Mouse (Mus musculus) adrenal gland, postnatal 14 days (tissue): Measurements from ENCODE around the gene Sec14l5. TPM values are rescaled to one million over a fixed set of nuclear protein-coding genes. Genes with fewer than 3 reads are reported as not detected.
"Not testable (repeated sequence)": the region's sequence is repeated elsewhere in the genome, so short reads cannot be mapped to it uniquely, and the experiment has no call there.

Experiments
- DNase-seq: peaks from one replicate; pipeline ENCODE4 v3.0.0; 2021; ENCODE audit warnings: mixed read lengths
- microRNA-seq, 2 experiments: library from miRNA; unstranded; fragments of <30 nt; microRNA quantifications; one replicate each; pipeline ENCODE4 v1.2.0; 2021
- total RNA-seq: library from RNA; stranded (reverse); gene quantifications from 2 replicates; pipeline ENCODE4 v1.2.3, GENCODE M21; 2021

Gene Sec14l5
- total RNA-seq, 1 experiment from 2014 or later = 0.07 TPM

- DNase-seq = no peak
Observed at GRCm38 (mm10) chr16:5216686-5217085, 69.8 kb downstream of the Sec14l5 start.

DNA sequence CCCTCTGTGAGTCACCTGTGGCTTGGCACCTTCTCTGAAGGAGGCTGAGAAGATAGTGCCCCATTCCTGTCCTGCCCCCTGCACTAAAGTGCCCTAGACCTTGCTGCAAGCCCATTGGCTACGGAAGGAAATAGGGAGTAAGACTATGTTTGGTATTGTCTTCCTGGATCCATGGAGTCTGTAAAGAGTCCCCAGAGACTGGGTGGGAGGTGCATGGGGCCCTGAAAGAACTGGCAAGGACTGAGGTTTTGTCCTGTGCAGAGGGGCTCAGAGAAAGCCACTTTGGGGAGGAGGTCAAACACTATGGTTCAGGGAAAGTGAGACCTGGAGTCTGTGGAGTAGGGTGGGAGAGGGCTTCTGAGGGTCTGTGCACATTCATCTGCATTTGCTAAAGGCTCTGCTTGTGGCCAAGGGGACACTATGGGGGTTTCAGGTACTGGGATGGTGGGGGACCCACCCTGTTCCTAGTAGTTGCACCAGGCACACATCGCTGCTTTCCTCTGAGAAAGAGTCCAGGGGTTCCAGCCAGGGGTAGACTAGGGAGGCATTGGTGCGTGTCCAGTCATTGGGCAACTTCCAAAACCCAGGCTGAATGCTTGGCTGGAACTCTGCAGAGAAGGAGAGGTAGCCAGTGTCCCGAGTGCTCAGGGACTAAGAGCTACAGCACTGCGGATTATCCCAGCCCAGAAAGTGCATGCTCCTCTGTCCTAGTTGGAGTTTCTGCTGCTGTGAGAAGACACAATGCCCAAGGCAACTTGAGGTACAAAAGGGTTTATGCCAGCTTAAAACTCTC lies 70.6 kb downstream of the Sec14l5 start:
- DNase-seq = no peak

GRCm38 (mm10) chr16:5221403-5221802 lies 74.5 kb downstream of the Sec14l5 start:
- DNase-seq = no peak

DNA sequence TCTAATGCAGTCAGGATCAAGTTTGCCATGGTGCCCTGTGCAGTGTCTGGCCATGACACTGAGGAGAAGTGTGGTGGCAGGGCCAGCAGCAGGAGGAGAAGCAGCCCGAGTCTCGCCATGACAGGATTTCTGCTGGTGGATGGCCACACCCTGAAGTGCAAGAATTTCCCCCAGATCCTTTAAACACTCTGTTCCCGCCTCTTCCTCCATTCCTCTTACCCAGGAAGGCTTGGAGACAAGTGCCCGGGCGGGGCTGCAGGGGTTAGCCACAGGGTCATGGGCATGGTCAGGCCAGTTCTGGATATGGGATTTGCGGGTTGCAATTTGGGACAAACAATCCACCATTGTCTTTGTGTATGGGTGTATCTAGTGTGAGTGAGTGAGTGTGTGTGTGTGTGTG lies 75.2 kb downstream of the Sec14l5 start, which contains the start of gene AU021092:
AU021092 (minus strand) TSS at position 160 of the 400 bp plus-strand sequence.
- DNase-seq = peak; percentile 31

DNA sequence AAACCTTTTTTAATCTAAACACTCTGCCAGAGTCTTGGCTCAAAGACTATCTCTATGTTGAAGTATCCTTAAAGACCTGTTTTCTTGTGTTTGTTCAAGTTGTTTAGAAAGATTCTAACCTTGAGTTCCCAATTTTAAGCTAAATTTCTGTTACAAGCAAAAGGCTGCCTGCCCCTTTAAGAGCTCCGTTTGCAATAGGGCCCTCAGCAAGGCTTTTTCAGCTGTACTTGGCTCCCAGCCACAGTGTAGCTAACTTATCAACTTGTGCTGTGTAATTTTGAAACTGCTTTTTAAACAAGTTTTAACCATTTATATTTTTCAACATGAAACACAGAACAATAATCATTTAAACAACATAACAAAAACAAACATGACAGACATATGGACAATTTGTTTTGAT lies 79.6 kb downstream of the Sec14l5 start:
- DNase-seq = peak; percentile 33

- DNase-seq = not testable (repeated sequence)
Observed at GRCm38 (mm10) chr16:5227501-5227900, 80.6 kb downstream of the Sec14l5 start.

DNA sequence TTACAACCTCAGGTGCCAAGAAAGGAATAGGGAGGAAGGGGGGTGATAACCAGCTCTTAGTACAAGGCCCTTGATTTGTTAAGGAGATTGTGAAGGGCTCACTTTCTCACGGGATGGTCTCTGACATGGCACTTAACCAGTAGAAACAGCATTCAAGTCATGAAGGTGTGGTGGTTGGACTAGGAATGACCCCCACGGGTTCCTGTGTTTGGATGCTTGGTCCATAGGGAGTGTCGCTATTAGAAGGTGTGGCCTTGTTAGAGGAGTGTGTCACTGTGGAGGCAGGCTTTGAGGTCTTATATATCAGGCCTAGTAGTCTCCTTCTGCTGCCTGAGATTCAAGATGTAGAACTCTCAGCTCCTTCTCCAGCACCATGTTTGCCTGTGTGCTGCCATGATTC lies 81.2 kb downstream of the Sec14l5 start:
- DNase-seq = not testable (repeated sequence)

- no peak for DNase-seq
Observed at GRCm38 (mm10) chr16:5232982-5233381, 86.1 kb downstream of the Sec14l5 start.

DNA sequence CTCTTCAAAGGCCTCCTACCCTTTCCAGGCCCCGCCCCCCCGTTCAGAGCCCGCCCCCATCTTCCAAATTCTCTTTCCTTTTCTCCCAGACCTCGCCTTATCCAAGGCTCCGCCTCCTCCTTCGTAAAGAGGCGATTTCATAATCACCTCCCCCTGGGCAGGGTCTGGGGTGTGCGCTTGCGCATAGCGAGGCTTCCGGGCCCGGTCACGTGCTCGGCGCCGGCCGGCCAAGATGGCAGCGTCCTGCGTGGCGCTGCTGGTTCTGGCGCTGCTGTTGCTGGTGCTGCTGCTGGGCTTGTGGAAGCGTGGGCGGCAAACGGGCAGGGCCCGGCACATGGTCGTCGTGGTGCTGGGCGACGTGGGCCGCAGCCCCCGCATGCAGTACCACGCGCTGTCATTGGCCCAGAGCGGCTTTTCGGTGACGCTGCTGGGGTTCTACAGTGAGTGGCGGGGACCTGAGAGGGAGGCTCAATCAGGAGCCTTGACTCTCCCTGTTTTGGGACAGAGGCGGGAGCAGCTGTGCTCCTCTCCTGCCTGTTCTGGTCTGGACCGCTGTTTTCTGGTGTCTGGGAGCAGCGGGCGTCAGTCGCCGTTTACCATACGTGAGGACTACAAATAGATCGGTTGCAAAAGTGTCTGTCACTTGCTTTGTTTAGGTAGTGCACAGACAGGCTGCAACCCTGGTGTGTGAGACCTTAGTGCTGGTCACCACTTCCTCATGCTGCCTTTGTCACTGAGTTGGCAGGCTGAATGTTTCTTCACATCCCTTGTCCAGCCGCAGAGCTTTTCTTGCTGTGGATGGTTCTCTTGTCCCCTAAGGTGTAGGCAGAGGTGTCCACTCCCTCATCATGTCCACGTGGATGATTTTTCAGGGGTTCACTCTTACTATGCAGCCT lies 86.8 kb downstream of the Sec14l5 start, which contains the start of gene Alg1:
Alg1 (plus strand) TSS at position 204 of the 896 bp plus-strand sequence.
- peak; percentile 98 for DNase-seq

Small RNAs within 50 kb of the gene (microRNA-seq; reads per million reads assigned to microRNA genes)
- 0 reads per million in 2 experiments for gene Gm23689
- 0 reads per million in 2 experiments for gene Gm26095
- 0 reads per million in 2 experiments for gene Mir6364

Other genes starting within 250 kb of the Sec14l5 start
- gene Nudt16l1, start 208.3 kb upstream of the Sec14l5 start, total RNA-seq = 54.2 and 57.6 TPM in 2 replicates
- 35.1 and 39.4 TPM in 2 replicates for gene Anks3, start 182.9 kb upstream of the Sec14l5 start, total RNA-seq
- not detected in 2 replicates for gene Sept12, start 149.3 kb upstream of the Sec14l5 start, total RNA-seq
- not detected in 2 replicates for gene Smim22, start 139.8 kb upstream of the Sec14l5 start, total RNA-seq
- gene Rogdi, start 133.6 kb upstream of the Sec14l5 start, total RNA-seq = 32.0 and 37.3 TPM in 2 replicates
- gene Glyr1, start 97.2 kb upstream of the Sec14l5 start, total RNA-seq = 86.6 and 89.9 TPM in 2 replicates
- 37.2 and 37.4 TPM in 2 replicates for gene Ubn1, start 97.1 kb upstream of the Sec14l5 start, total RNA-seq
- 2.7 TPM in 2 replicates for gene Ppl, start 14.7 kb upstream of the Sec14l5 start, total RNA-seq
- gene Nagpa, start 56.9 kb downstream of the Sec14l5 start, total RNA-seq = 15.9 and 23.3 TPM in 2 replicates
- gene AU021092, start 75.2 kb downstream of the Sec14l5 start, total RNA-seq = 18.3 and 20.2 TPM in 2 replicates
- gene Alg1, start 86.5 kb downstream of the Sec14l5 start, total RNA-seq = 29.5 and 32.8 TPM in 2 replicates
- gene Eef2kmt, start 108.9 kb downstream of the Sec14l5 start, total RNA-seq = 28.6 and 35.1 TPM in 2 replicates